Mouse (Mus musculus): ENCODE measurements at regions not wholly inside any gene's neighbourhood (a gene's known extent, or its start where the extent isn't known, plus 50 kb on each side); places are given as distances from the start of the nearest gene placed in this dataset.

DNA sequence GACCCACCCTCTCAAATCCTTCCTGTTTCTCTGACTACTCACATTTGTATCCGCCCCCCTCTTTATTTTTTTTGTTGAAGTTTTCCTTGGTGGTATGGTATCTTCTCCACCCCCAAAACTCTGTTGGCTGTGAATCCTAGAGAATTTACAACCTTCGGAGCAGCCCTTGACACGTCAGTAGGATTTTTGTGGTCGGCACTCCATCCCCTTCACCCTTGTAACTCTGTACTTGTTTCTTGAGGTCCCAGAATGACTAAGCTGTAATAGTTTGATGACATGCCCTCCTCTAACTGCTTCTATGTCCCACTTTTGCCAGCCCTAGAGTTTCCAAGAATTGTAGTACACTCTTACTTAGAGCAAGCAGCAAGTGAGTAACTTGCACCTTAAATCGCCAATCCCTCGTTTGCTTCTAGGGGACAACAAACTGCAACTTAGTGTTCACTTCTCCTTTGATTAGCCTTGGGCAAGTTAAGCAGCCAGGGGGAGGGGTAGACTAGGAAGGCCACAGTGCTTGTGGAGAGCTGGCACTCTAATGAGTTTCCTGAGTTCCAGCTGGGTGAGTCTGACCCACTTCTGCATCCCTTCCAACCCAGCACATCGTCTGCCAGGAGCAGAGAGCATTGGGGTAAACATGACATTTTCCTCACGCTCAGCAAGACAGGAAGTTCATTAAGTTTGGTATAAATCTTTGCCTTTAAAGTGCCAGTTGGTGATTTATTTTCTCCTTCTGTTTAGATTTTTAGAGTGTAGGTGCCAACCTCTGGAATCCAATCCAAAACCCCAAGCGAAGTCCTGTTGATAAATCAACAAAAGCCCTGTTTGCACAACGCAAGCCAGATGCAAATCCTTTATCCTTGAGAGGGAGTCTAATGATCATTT is 118.7 kb downstream of the Foxa2 start:
- peak; percentile 30 to 37 for DNase-seq (ENCODE audit: low spot score in 2 of 2)

DNA sequence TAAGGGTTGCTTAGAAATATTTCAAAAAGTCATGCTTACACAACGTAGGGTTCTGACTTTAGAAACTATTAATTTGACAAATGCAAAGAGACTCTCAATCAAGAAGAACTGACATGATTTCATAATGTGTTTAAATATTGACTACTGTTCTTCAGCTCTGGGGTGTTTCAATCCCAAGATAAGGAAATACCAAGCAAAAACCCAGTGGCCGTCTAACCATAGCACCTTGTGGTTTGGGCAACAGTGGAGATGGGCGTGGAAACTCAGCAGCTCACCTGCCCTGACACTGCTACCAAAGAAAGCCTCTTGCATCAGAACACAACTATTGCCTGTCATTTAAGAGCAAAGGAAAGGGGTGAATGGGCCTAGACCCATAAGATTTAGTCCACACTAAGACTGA is 119.9 kb downstream of the Foxa2 start:
- no peak for DNase-seq (ENCODE audit: low spot score in 2 of 2)

DNA sequence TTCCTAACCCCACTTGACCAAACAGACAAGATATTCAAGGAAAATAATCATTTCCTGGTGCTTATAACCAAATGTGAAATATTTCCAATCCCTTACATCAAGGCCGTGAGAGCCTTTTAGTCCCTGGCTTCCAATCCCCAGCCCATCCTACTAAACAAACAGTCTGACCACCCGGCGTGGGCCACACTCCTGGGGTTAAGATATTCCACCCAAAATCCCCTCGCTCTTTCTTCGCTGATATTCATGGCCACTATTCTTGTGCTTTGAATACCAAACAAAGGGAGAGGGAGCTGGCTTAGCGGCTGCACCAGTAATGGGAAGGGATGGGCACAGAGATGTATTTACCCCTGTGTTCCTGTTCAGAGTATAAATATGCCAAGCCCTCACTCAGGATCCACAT is 139.4 kb downstream of the Foxa2 start:
- no peak for DNase-seq (ENCODE audit: low spot score in 2 of 2)

DNA sequence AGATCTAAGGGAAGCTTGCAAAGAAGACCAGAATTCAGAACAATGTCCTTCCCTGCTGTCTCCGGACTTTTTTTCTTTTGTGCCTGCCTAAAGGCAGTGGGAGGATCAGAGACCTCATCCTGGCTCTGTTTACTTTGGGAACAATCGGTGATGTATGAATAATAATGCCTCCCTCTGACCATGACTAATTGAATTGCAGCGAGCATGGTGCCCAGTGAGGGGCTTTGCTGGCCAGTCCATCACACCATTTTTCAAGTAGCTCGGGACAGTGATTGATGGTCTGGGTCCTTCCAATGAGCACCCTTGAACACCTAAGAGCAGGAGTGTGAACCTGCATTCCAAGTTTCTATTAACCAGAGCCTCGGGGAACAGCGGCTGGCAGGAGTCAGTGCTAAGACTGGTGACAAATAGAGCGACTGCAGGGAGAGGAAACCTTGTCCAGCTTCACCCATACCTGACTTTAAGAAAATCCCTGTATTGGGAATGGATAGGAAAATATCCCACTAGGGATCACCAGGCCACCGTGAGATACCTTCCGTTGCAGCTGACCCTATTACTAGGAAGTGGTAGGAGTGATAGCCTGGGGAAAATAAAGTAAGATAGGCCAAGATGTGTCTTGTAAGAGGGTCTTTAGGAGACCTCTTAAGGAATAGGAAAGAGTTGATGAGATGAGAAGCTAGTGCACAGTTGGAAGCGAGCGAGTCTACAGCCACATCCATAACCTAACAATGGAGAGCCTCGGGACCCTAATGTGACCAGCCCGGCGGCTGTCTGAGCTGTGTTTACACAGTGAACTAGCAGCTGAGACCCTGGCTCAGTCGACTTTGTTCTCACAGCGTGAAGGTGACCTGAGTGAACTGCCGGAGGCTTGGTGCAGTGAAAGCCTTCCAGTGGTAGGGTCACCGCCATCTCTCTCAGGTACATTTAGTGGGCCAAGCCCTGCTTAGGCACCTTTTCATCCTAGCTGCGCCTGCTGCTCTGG is 140.7 kb downstream of the Foxa2 start:
- no peak for DNase-seq (ENCODE audit: low spot score in 2 of 2)

DNA sequence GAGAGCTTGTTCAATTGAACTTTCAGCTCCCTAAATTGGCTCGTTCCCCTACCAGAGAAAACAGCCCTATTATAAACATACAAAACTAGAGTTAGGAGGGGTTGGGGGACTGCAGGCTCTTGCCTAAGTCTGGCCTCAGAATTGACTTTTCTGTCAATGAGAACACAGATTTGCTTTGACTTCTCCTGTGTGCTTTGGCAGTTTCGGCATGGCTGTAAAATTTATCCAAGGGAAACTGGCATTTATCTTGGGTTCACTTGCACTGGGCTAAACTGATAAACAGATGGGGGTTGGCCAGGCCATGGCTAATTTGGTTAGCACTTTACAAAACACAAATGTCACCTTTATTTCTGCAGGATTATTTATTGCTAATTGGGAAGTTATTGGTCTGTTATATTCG is 141.7 kb downstream of the Foxa2 start:
- DNase-seq (ENCODE audit: low spot score in 2 of 2), result peak in 1 of 2 experiments; percentile 16

DNA sequence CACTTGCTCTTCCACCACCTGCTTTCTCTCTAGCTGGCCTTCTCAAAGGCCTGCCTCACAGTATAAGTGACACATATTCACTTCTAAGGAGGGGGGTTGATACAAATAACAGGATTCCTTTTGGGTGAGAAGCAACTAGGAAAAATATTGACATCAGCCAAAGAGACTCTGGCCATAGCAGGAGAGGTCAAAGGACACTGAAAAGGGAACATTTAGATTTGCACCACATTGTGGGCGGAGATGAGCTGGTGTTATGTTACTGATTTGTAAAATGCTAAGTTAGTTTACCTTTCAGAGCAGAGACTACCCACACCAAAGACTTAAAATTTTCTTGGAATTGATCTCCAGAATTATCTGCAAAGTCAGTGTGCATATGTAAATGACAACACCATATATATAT is 147.5 kb downstream of the Foxa2 start:
- DNase-seq (ENCODE audit: low spot score in 2 of 2), result no peak

DNA sequence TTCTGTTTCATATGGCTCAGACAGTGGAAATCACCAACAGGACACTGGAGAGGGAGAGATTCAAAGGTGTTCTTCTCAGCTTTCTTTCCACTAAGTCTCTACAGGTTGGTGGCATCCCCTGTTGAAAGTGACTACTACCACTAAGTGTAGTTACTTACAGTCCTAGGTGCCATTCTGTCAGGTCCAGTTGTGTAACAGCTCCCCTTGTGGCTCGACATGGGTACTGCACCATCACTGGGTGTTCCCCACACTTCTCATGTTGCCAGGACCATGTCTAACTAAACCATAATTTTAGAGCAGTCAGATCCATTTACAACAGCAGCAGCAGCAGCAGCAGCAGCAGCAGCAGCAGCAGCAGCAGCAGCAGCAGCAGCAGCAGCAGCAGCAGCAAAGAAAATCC is 151.1 kb downstream of the Foxa2 start:
- peak; percentile 52 for DNase-seq (ENCODE audit: low spot score in 2 of 2)

DNA sequence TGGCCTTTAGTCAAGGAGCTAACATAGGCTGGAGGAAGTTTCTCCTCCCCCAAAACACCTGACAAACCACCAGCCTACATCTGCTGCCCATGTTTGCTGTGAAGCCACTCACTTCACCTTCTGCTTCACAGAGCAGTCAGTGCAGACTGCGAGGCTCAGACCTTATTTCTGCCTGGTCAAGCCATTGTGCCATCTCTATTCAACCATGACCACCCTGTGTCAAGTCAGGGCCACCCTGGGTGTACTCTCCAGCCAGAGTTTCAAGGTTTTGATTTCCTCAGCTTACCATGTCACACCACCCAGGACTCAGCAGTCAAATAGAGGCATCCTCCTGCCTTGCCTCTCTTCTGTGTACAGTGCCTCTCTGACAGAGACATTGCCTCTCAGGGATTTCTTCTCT is 152.6 kb downstream of the Foxa2 start:
- no peak for DNase-seq (ENCODE audit: low spot score in 2 of 2)

DNA sequence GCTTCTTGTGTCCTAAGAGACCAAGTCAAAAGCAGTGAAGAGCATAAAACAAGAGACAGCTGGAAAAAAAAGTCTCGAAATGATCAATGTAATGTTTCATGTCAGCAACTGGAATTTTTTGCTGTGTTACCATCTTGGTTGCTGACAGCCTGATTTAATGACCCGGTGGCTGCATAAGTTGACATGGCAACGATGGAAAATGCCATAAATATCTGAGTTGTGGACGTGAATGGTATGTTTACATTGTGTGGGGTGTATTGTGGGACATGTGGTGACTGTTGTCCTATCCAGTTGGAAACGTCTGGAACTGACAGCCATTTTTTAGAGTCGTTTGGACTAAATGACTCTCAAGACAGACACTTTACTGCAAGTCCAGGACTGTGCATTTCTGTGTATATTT is 160.6 kb downstream of the Foxa2 start:
- no peak for DNase-seq (ENCODE audit: low spot score in 2 of 2)

DNA sequence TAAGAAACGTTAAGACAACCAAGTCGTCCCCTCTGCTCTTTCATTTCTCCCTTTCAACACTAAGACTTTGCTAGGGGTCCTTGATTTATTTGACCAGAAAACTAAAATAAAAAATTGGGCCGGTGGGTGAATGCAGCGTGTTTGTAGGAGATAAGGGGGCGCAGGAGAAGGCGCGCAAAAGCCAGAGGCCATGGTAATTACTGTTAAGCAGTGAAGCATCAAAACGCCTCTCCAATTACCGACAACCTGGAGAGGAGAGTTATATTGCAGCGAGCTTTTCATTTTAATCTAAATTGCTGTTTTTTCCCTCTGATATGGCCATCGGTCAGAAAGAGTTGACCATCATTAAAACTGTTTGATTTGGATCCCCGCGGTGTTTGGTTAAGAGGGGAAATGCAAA is 168.9 kb downstream of the Foxa2 start:
- DNase-seq (ENCODE audit: low spot score in 2 of 2), result no peak

DNA sequence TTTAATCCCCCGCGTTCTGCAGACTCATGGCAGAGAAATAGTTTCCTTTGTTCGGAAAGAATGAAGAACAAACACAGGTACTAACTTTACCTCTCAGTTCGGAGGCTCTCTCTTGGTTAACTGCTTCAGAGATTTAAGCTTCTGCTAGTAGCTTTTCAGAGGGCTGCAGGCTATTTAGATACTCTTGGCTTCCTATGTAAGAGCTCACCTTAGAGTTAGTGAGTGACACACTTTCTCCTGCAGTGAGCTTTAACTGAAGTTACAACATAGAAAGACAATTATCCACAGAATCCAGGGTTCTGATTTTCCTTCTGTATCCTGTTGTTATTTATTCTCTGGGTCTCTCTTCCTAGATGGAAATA is 169.2 kb downstream of the Foxa2 start:
- DNase-seq (ENCODE audit: low spot score in 2 of 2), result no peak

DNA sequence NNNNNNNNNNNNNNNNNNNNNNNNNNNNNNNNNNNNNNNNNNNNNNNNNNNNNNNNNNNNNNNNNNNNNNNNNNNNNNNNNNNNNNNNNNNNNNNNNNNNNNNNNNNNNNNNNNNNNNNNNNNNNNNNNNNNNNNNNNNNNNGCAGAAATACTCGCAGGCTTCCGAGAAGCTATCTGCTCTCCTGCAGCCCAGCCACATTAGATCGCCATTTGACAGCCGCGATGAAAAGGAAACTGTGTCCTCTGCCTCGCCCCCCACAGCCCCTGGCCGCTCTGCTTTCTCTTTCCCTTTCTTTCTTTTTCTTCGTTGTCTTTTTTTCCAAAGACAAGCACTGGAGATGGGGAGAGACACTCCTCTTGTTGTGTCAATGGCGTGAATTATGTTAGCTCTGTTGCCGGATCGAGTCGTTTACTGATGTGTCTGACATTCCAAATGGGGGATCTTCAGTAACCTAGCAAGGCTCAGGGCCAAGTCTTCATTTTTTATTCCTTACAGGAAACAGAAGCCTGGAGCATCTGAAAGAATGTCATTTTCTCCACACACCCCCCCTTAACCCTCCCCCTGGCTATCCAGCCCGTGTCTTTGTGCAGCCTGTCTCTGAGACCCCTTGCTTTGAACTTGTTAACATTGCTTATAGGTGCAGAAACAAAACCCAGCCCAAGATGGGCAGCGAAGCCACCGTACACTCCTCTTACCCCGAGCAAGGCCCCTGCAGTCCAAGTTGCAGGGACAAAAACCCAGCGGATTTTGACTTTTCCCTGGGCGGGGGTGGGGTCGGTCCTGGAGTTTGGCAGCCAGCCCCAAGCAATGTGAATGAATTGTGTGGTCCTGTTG is 169.8 kb downstream of the Foxa2 start:
- peak; percentile 14 for DNase-seq (ENCODE audit: low spot score in 2 of 2)

DNA sequence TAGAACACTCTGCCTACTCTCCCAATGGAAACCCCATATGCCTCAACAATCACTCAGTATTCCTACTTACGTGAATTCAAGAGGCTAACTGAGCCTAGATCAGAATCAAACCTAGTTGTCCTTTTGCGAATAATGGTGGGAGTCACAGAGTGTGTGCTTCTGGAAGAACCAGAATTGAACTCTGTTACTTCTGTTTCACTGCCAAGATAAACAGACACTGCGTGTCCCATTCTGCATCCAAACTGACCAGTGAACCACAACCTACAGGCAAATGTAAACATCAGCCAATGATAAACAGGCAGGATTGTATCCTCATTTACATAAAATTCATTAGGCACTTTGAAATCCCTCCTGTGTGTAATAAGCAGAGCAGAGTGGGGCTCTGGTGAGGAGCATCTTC is 173.8 kb downstream of the Foxa2 start:
- no peak for DNase-seq (ENCODE audit: low spot score in 2 of 2)

DNA sequence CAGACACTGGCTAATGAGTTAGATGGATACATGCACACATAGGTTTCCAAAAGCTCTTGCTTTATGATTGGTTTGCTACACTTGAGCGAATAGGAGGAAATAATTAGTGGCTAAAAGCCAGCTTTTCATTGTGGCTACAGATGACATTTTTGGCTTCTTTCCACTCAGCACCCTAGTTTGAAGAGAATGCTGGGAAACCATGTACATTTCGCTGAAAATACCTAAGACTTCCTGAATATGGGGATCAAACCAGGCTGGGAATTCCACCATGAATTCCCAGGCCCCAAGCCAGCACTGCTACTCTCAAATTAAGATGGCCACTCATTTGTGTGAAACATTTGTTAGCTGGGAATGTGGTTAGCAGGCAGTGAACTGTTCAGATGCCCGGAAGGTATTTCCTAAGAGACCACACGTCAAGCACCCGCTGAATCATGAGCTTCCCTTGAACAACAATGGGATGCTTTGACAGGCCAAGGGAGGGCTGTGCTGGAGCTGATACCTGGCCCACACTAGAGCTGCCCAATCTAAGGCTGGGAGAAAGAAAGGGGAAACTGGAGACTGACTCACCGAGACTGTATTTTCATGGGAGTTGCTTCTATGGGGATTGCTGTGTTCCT is 195.5 kb downstream of the Foxa2 start:
- DNase-seq (ENCODE audit: low spot score in 2 of 2), result no peak

DNA sequence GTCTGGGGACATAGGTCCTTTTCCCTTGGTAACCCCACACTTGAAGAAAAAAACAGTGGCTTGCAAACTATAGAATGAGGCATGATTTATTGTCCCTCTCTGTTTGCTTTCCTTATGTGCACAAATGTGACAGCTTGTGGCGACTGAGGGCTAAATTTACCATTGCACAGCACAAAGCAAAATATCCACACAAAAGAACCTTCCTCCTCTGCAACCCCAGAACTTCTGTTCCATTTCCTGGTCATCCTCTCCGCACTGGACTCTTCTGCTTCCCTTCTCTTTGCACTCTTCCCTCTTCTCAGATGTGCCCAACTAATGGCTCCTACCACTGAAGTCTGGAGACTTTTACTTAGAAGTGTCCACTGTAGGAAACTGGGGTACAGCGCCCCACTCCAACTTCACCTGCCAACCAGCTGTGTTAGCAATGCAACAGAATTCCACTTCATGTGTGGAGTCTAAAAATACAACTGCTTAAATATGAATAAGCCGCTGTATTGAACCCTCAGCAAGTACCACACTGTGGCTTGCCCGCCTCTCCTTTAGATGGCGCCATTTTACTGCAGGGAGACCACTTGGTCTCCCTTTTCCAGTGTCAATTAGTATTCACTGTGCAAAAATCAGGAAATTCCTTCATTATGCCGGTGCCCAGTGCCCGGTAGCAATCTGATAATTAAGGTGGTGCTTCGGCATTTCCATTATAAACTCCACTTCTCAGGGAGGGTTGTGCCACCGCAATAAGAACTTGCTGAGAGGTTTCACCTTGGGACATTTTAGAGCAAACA is 199.6 kb downstream of the Foxa2 start:
- DNase-seq (ENCODE audit: low spot score in 2 of 2), result peak; percentile 38 to 45

DNA sequence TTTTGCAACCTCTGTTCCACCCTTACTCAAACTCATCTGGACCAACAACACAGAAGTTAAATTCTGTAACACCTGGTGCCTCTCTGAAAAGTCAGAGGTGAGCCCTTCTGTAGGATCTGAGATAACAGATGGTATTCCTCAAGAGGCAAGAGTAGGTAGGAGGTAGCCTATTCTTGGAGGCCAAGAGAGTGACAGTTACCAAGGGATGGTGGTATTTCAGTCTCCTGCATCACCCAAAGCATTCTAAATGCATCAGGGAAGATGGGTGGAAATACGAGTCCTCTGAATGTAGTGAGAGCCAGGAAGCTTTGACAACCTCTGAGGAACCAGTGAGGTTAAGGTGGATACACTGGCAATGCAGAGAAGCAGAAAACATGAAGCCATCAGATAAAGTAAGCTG is 201.5 kb downstream of the Foxa2 start:
- no peak for DNase-seq (ENCODE audit: low spot score in 2 of 2)

DNA sequence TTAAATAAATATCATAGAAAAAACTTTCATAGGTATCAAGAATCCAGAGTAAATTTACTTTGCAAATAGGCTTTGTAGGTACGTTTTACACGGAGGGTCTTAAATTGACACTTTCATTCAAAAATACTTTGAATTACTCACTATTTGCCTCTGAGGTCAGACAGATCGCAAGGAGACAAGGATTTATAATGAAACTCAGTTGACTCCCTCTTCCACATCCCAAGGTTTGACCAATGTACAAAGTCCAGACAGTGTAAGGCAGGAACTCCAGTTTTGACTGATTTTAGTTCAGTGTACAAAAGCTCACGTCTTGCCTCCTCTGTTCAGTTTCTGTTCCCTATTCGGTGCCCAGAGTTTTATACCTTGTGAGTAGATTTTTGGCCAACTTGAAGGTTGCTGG is 205.8 kb downstream of the Foxa2 start:
- DNase-seq (ENCODE audit: low spot score in 2 of 2), result no peak

DNA sequence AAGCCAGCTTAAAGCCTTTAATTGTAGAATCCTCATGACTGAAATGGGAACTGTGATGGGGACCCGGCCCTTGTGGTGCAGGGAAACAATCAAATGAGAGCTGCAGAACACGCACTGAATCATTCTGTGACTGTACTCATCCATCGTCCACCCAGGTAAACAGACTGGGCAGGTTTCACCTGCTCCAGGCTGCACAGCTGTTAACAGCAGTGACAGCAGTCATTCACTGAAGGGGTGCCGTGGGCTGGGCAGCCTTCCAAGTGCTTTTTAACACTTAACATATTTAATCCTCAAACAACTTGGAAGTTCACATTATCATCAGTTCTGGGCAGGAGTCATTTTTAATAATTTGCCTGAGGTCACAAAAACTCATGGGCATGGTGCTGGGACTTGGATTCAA is 208.2 kb downstream of the Foxa2 start:
- no peak for DNase-seq (ENCODE audit: low spot score in 2 of 2)

DNA sequence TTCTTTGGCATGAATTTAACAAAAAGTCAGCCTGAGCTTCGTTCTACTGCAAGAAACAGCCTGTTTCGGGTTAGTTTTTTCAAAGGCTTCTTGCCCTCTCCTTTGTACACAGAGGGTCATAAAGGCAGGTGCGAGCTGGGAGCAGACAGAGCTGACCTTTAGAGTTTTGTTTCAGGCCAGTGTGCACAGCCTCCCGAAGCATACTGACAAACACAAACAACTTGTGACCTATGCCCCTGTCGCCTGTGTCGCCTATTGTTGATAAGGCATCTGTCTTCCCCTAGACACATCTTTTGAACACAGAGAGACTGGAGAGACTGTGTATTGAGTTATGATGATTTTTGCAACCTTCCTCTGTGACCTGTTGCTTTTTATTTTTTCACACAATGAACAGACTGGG is 216.2 kb downstream of the Foxa2 start:
- no peak for DNase-seq (ENCODE audit: low spot score in 2 of 2)

DNA sequence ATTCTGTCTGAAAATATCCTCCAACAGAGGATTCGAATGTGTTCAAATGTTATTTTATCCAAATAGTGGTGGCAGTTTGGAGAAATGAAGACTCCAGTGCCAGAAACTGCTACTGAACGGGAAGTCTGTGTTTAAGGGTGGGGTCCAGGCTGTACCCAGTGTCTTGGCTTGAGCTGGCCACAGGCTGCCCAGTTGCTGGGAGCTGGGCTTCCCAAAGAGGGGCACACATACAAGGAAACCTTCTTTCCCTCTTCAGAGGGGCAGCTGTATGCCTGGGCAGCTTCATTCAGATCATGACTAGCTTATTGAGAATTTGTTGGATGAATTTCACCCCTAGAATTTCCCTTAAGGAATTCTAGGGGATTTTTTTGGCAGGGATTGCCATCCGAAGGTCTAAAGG is 229.8 kb downstream of the Foxa2 start:
- DNase-seq (ENCODE audit: low spot score in 2 of 2), result no peak
